Mouse (Mus musculus): ENCODE data around the gene Epb41l3. TPM values are rescaled to one million over a fixed set of nuclear protein-coding genes. Genes with fewer than 3 reads are reported as not detected.
A peak's percentile ranks its signal among the peaks of the same experiment; 100 is the strongest.

Gene Epb41l3
- polyA plus RNA-seq, 1 experiment, result 27.1 TPM

DNA sequence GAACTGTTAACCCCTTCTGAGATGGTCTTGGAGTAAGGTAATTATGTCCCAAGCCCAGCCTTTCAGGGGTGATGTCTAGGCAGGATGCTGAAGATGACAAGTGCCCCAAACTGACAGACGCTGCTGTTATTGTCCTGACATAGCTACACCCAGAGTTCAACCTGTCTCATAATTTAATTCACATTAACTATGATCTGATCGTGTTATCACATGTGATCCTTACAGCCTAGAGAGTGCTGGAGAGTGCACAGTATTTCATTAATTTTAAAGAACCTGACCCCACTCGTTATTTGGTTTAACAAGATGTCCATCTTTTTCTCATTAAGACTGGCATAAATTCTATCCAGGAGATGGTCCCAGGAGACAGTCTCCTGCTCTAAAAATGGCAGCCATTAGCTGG, 112.3 kb downstream of the Epb41l3 start:
- no peak overlapping the region for H3K27ac ChIP-seq (ENCODE audit: insufficient read depth, low read length)
- no peak overlapping the region for H3K9ac ChIP-seq (ENCODE audit: low read depth, poor library complexity, severe bottlenecking)
- TF ChIP-seq CTCF (IDR thresholded peaks at IDR 0.05; ENCODE audit: low read depth, low read length) (no peak), EP300 (IDR thresholded peaks at IDR 0.05; ENCODE audit: insufficient read depth, low read depth, low read length) (no peak), POLR2A (IDR thresholded peaks at IDR 0.05; ENCODE audit: insufficient read depth, low read length) (no peak)
- H3K4me1 ChIP-seq (ENCODE audit: control insufficient read depth, insufficient read depth, low read length), result peaks cover under 1% of the 10 kb centered on the region
- no peaks in the 10 kb centered on the region for H3K27me3 ChIP-seq (ENCODE audit: control insufficient read depth, insufficient read depth, low read length, poor library complexity, severe bottlenecking)
- H3K4me3 ChIP-seq (ENCODE audit: low read depth, low read length), result no peak overlapping the region
- no peaks in the 10 kb centered on the region for H3K36me3 ChIP-seq (ENCODE audit: control insufficient read depth, insufficient read depth, low read length, poor library complexity, severe bottlenecking)
- H3K9me3 ChIP-seq (replicated peaks; ENCODE audit: control insufficient read depth, insufficient read depth, low read length, poor library complexity, severe bottlenecking), result no peaks in the 10 kb centered on the region; the same call in 1 of the 2 replicates

DNA sequence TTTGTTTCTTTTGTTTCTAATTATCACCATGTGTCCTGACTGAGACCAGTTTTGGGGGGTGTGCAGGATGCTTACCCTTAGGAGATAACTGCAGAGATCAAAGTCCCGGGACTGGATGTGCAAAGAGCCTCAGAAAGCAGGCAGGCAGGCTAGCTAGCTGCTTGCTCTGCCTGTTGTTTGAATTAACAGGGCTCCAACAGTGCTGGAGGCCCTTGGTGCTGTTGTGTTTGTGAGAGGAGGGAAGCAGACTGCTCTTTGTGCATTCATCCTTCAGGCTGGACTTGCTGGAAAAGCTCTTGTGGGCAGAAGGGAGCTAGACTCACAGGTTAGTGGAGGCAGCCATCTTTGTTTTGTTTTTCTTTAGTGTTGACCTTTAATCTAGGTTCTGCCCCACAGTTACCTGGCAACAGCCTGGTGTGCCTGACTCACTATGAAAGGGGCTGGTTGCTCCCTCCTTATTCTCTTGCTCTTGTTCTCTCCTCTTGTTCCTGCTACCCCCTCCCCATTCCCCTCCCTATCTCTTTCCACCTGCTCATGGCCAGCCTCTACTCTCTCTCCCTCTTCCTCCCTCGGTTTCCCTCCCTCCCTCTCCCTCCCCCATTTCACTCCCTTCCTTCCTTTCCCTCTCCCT, 117.5 kb downstream of the Epb41l3 start:
- Histone ChIP-seq H3K9ac (ENCODE audit: low read depth, poor library complexity, severe bottlenecking) (no peak overlapping the region), H3K27ac (ENCODE audit: insufficient read depth, low read length) (peak overlapping the region; percentile 47; the same call in 1 of the 2 replicates)

DNA sequence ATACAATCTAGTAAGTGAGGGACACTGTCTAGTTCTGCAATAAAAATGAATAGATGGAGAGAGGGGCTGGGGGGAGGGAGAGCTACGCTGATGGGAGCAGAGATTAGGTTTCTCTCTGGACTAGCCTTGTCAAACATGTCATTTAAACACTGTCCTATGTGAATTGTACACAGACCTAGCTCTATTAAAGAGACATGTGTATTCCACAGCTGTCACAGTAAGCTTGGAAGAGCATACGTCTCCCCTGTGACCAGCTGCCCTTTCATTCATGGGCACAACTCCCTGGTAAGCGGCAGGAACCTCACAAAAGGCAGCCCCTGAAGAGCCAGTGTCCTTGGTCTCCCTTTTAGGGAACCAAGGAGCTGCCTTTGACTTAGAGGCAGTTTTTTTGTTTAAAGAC, 119.1 kb downstream of the Epb41l3 start:
- Histone ChIP-seq H3K27me3 (ENCODE audit: control insufficient read depth, insufficient read depth, low read length, poor library complexity, severe bottlenecking) (no peaks in the 10 kb centered on the region), H3K27ac (ENCODE audit: insufficient read depth, low read length) (no peak overlapping the region), H3K4me3 (ENCODE audit: low read depth, low read length) (no peak overlapping the region), H3K9ac (ENCODE audit: low read depth, poor library complexity, severe bottlenecking) (no peak overlapping the region), H3K36me3 (ENCODE audit: control insufficient read depth, insufficient read depth, low read length, poor library complexity, severe bottlenecking) (no peaks in the 10 kb centered on the region), H3K9me3 (replicated peaks; ENCODE audit: control insufficient read depth, insufficient read depth, low read length, poor library complexity, severe bottlenecking) (no peaks in the 10 kb centered on the region), H3K4me1 (ENCODE audit: control insufficient read depth, insufficient read depth, low read length) (peaks cover 6% of the 10 kb centered on the region)
- TF ChIP-seq EP300 (IDR thresholded peaks at IDR 0.05; ENCODE audit: insufficient read depth, low read depth, low read length) (no peak), POLR2A (IDR thresholded peaks at IDR 0.05; ENCODE audit: insufficient read depth, low read length) (no peak), CTCF (IDR thresholded peaks at IDR 0.05; ENCODE audit: low read depth, low read length) (no peak)

More for the DNA sequence above, 117.5 kb downstream of the Epb41l3 start:
- TF ChIP-seq EP300 (IDR thresholded peaks at IDR 0.05; ENCODE audit: insufficient read depth, low read depth, low read length), result 0 out of 2 replicates have a peak, but pooled peaks have one; percentile 8
- no peak for TF ChIP-seq CTCF (IDR thresholded peaks at IDR 0.05; ENCODE audit: low read depth, low read length)
- TF ChIP-seq POLR2A (IDR thresholded peaks at IDR 0.05; ENCODE audit: insufficient read depth, low read length), result no peak
- Histone ChIP-seq H3K27me3 (ENCODE audit: control insufficient read depth, insufficient read depth, low read length, poor library complexity, severe bottlenecking) (no peaks in the 10 kb centered on the region), H3K4me1 (ENCODE audit: control insufficient read depth, insufficient read depth, low read length) (peaks cover 6% of the 10 kb centered on the region), H3K9me3 (replicated peaks; ENCODE audit: control insufficient read depth, insufficient read depth, low read length, poor library complexity, severe bottlenecking) (no peaks in the 10 kb centered on the region), H3K4me3 (ENCODE audit: low read depth, low read length) (no peak overlapping the region), H3K36me3 (ENCODE audit: control insufficient read depth, insufficient read depth, low read length, poor library complexity, severe bottlenecking) (no peaks in the 10 kb centered on the region)

DNA sequence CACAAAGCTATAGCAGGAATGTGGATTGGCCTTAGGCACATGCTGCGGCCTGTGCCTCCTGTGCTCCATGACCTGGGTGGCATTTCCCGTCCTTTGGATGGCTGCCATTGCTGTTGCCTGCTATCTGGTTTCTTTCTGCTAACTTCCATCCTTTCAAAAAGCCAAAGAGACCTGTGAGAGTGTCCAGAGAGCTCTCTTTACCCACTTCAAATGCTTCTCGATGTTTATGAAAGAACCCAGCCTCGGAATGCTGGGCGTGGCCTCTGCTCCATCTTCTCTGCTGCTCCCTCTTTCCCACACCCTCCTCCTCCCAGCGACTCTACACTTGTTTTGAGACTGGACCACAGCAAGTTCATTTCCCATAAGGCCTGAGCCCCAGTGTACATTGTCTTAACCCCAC, 120.3 kb downstream of the Epb41l3 start:
- Histone ChIP-seq H3K36me3 (ENCODE audit: control insufficient read depth, insufficient read depth, low read length, poor library complexity, severe bottlenecking) (no peaks in the 10 kb centered on the region), H3K27me3 (ENCODE audit: control insufficient read depth, insufficient read depth, low read length, poor library complexity, severe bottlenecking) (no peaks in the 10 kb centered on the region), H3K9ac (ENCODE audit: low read depth, poor library complexity, severe bottlenecking) (no peak overlapping the region), H3K9me3 (replicated peaks; ENCODE audit: control insufficient read depth, insufficient read depth, low read length, poor library complexity, severe bottlenecking) (no peaks in the 10 kb centered on the region), H3K4me1 (ENCODE audit: control insufficient read depth, insufficient read depth, low read length) (peaks cover 6% of the 10 kb centered on the region), H3K4me3 (ENCODE audit: low read depth, low read length) (no peak overlapping the region), H3K27ac (ENCODE audit: insufficient read depth, low read length) (no peak overlapping the region)
- TF ChIP-seq EP300 (IDR thresholded peaks at IDR 0.05; ENCODE audit: insufficient read depth, low read depth, low read length) (no peak), POLR2A (IDR thresholded peaks at IDR 0.05; ENCODE audit: insufficient read depth, low read length) (no peak), CTCF (IDR thresholded peaks at IDR 0.05; ENCODE audit: low read depth, low read length) (no peak)

DNA sequence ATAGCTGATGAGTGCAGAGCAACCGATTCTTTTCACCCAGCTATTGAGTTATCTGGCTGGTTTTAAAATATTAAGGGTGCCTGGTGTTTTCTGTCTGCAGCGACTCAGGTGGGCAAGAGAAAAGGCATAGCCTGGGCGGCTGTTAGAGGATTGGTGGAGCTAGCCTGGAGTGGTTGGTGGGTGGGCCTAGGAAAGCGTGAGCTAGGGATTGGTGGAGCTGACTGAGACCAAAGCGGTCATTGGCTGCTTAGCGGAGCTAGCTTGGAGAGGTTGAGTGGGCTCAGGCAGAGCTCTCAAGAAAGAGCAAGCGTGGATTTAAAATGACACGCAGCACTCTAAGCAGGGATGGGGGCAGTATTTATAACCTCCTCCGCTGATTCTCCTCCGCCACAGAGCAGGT, 121.2 kb downstream of the Epb41l3 start:
- Histone ChIP-seq H3K4me1 (ENCODE audit: control insufficient read depth, insufficient read depth, low read length) (peaks cover 6% of the 10 kb centered on the region), H3K9ac (ENCODE audit: low read depth, poor library complexity, severe bottlenecking) (no peak overlapping the region), H3K9me3 (replicated peaks; ENCODE audit: control insufficient read depth, insufficient read depth, low read length, poor library complexity, severe bottlenecking) (no peaks in the 10 kb centered on the region), H3K27me3 (ENCODE audit: control insufficient read depth, insufficient read depth, low read length, poor library complexity, severe bottlenecking) (no peaks in the 10 kb centered on the region), H3K27ac (ENCODE audit: insufficient read depth, low read length) (no peak overlapping the region), H3K36me3 (ENCODE audit: control insufficient read depth, insufficient read depth, low read length, poor library complexity, severe bottlenecking) (no peaks in the 10 kb centered on the region), H3K4me3 (ENCODE audit: low read depth, low read length) (peak overlapping the region; percentile 61)
- no peak for TF ChIP-seq POLR2A (IDR thresholded peaks at IDR 0.05; ENCODE audit: insufficient read depth, low read length)
- no peak for TF ChIP-seq EP300 (IDR thresholded peaks at IDR 0.05; ENCODE audit: insufficient read depth, low read depth, low read length)
- no peak for TF ChIP-seq CTCF (IDR thresholded peaks at IDR 0.05; ENCODE audit: low read depth, low read length)

DNA sequence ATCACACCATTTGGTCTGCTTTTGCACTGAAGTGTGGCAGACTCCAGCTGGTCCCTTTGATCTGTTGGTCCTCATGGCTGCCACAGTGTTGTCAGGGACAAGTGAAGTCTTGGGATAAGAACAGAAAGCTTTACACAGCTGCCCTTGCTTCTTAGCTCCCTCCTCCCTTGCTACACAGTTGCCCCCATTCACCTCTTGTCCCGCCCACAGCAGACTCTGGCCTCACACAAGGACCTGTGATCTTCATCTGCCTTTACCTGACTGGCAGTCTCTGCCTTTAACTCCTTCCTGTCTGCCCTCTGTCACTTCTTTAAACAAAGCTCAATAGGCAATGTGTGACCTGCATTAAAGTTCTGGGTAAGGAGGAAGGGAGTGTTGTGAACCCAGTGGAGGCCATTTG, 123.3 kb downstream of the Epb41l3 start:
- no peak overlapping the region for H3K9ac ChIP-seq (ENCODE audit: low read depth, poor library complexity, severe bottlenecking)
- H3K27ac ChIP-seq (ENCODE audit: insufficient read depth, low read length), result no peak overlapping the region
- TF ChIP-seq POLR2A (IDR thresholded peaks at IDR 0.05; ENCODE audit: insufficient read depth, low read length) (no peak), EP300 (IDR thresholded peaks at IDR 0.05; ENCODE audit: insufficient read depth, low read depth, low read length) (no peak), CTCF (IDR thresholded peaks at IDR 0.05; ENCODE audit: low read depth, low read length) (no peak)
- no peaks in the 10 kb centered on the region for H3K9me3 ChIP-seq (replicated peaks; ENCODE audit: control insufficient read depth, insufficient read depth, low read length, poor library complexity, severe bottlenecking)
- H3K27me3 ChIP-seq (ENCODE audit: control insufficient read depth, insufficient read depth, low read length, poor library complexity, severe bottlenecking), result no peaks in the 10 kb centered on the region; the same call in 1 of the 2 replicates
- no peaks in the 10 kb centered on the region for H3K36me3 ChIP-seq (ENCODE audit: control insufficient read depth, insufficient read depth, low read length, poor library complexity, severe bottlenecking)
- H3K4me3 ChIP-seq (ENCODE audit: low read depth, low read length), result no peak overlapping the region
- peaks cover under 1% of the 10 kb centered on the region for H3K4me1 ChIP-seq (ENCODE audit: control insufficient read depth, insufficient read depth, low read length)
